Mouse (Mus musculus) mouse embryonic stem cell (cell line): ENCODE measurements around the gene Uty.

Source experiments
- in situ Hi-C, 2 experiments: fragments of 300-500 bp; cut with MboI; formaldehyde crosslinking; loops; 1 replicate in 1 of 2; 3 replicates in 1 of 2; pipeline ENCODE4 v1.14.3; 2019 to 2020; ENCODE audit warnings: low sequenced_read_pairs in 2 of 2, low pct_unique_long_range_greater_than_20kb in 1 of 2, mixed read lengths in 1 of 2; ENCODE audit not compliant: unreplicated experiment in 1 of 2

Gene Uty

DNA sequence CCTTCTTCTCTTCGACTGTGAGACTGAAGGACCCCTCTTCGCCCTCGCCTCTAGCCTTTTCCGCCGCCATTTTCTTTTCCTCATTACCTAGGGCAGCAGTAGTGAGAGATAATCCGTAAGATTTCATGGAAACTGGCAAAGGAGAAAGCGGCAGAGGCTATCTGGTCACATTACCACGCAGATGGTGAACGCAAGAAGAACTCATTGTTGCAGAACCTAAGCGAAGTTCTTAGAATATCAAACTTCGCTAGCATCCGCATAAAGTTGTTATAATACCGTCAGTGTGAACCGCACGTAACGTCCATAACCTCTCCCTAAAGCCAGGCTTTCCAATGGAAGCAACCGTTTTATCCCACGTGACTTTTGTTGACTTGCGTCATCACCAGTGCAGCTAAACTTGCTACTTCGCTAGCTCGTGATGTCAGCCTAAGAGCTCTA, at the start of gene Uty:
TSS of gene Uty (minus strand) at position 334 of the 438 bp plus-strand sequence.
- in situ Hi-C loops: no loop called here

- in situ Hi-C loops: no loop called here
These were observed 48.1 kb upstream of the Uty start for GRCm38 (mm10) chrY:1293708-1294107.

- in situ Hi-C loops: no loop called here
These were observed 40.7 kb upstream of the Uty start, which contains the start of gene Ddx3y for GRCm38 (mm10) chrY:1286171-1286795. Ddx3y (minus strand) TSS chrY:1286629.

DNA sequence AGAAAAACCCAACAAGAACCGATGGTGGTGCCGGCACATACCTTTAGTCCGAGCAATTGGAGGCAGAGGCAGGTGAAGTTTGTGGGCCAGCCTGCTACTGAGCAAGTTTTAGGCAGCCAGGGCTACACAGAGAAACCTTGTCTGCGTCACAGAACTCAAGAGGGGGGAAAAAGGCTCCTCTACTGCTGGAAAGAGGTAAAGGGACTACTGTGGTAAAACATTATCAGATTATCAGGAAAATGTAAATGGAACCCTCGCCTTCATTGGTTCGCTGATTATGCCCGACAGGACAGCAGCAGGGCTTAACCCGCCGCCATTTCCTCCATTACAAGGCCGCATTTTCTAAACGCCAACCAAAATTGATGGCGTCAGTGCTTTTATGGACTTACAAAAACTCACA, 40.2 kb upstream of the Uty start:
- in situ Hi-C loops: no loop called here

GRCm38 (mm10) chrY:1246117-1246516, 558 bp upstream of the Uty start:
- in situ Hi-C loops: no loop called here

DNA sequence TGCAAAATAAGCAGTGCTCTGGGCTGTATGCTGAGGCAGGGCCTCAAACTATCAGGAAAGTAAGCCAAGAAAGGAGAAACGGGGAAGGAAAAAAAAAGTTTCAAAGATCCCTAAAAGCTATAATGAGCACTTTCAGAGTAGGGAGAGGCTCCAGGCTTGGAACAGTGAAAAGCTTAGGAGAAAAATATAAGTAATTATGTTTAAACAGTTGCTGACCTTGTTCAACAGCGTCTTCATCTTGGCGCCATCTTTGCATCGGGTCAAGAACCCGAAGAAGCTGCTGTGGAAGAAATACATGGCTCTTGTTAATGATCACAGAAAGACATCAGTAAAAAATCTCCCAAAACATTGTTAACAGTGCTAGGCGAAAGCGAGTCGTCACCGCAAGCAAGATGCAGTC, 619 bp downstream of the Uty start:
- in situ Hi-C loops: no loop called here

DNA sequence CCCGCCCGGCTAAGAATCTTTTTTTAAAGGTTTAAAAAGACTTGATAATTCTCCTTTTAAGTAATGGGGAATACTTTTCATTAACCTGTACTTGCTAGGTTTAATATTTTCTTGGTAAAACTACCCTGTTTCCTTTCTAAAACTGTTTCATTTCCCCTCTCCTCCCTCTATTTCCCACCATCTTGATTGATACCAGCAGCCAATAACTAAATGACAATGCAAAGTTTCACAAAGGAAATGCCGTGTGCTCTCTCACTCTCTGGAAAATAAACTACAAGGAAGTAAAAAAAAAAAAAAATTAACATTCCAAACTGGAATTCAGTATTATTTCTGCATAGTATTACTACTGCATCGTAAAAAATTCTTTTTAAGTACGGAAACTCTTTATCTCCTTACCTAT, 1.1 kb downstream of the Uty start:
- in situ Hi-C loops: no loop called here

DNA sequence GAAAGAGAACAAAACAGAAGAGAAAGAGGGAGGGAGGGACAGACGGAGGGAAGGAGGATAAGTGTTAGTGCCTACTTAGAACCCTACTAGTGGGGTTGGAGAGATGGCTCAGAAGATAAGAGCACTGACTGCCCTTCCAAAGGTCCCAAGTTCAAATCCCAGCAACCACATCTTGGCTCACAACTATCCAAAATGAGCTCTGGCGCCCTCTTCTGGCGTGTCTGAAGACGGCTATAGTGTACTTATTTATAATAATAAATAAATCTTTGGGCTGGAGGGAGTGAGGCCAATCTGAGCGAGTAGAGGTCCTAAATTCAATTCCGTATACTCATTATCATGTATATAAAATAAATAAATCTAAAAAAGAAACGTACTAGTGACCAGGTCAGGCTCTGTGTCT, 25.6 kb downstream of the Uty start:
- in situ Hi-C loops: loop anchor here in 1 of 2 experiments (25.0 kb wide), 3 partner anchors 92 to 433 kb away; partner anchors contain the start of genes Kdm5d and Zfy1

GRCm38 (mm10) chrY:1178476-1178875, 67.1 kb downstream of the Uty start:
- in situ Hi-C loops: no loop called here

DNA sequence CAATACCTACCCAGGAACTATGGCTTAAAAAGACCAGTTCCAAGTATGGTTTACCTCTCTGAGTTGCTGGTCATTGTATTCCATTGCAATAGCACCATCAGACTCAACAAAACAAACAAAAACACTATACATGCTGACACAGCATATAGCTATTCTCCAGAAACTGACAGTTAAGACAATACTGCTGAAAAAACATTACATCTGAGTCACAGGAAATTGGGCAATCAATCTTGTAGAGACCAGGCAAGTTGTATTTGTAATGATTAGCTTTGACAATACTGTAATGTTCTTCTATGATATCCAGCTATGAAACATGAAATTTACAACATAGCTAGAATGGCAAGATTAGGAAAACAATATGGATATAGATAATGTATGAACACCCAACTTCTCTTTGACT, 82.5 kb downstream of the Uty start:
- in situ Hi-C loops: loop anchor here in 1 of 2 experiments (10.0 to 25.0 kb wide), 2 partner anchors 52 to 126 kb away; no protein-coding TSS in a partner anchor

DNA sequence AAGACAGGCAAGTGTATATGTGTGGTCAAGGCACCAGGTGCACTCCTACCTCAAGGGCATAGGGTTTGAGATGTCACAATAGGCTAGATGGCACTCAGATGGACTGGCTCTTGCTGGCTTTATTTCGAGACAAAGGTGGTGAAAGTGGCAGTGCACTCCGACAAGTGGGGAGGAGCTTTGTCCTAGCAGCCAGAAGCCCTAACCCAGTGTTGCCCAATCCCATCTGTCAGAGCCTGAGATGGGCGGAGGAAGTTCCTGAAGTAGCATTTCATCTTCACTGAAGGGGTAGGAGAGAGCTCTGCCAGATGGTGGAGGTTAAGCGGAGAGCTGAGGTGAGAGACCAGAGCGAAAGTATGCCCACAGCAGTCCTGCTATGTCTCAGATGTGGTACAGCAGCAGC, 129.4 kb downstream of the Uty start:
- in situ Hi-C loops: no loop called here

- in situ Hi-C loops: no loop called here
These were observed 131.5 kb downstream of the Uty start for GRCm38 (mm10) chrY:1114016-1114415.
